Mouse (Mus musculus) spleen, adult 2 months (tissue): ENCODE data around the gene Btbd10.

Source experiments
- CTCF ChIP-seq: fragments of 200-500 bp; IDR thresholded peaks from 2 replicates; pipeline ENCODE4 v1.5.1; 2011; ENCODE audit warnings: mild to moderate bottlenecking, inconsistent platforms; ENCODE audit not compliant: insufficient read depth, insufficient read length, insufficient replicate concordance; ENCODE audit errors: extremely low read depth
- POLR2A ChIP-seq: fragments of 200-500 bp; IDR thresholded peaks from 2 replicates; pipeline ENCODE4 v1.6.1; 2011; ENCODE audit warnings: low read depth, low read length, inconsistent platforms

GRCm38 (mm10) chr7:113398083-113398482, 28.9 kb upstream of the Btbd10 start:
- no peak for TF ChIP-seq POLR2A
- no peak for TF ChIP-seq CTCF
